ENCODE assay signal across 8 mouse cellular contexts in genomic region chr7:98703365-98703881, GRCm38 (mm10). TPM values are rescaled to one million over a fixed set of nuclear protein-coding genes. Genes with fewer than 3 reads are reported as not detected.
A peak's percentile ranks its signal among the peaks of the same experiment; 100 is the strongest.
DNase-seq lines count a peak whose midpoint lies in the region; ATAC-seq and TF ChIP-seq lines count a peak whose summit lies in the region.

No protein-coding gene starts in this region.

- H3K4me1 ChIP-seq in forebrain, embryonic 14.5 days (ENCODE audit: control insufficient read depth, insufficient read depth, low read length): peaks cover 21% of the 10 kb centered on the region
- peaks cover 18% of the 10 kb centered on the region for H3K4me1 ChIP-seq in intestine, embryonic 14.5 days (replicated peaks; ENCODE audit: control insufficient read depth, insufficient read depth, low read length)
- peaks cover 9% of the 10 kb centered on the region; the same call in 1 of the 2 replicates for H3K4me1 ChIP-seq in lung, postnatal 0 days (ENCODE audit: insufficient read depth, low read depth, low read length)

- TF ChIP-seq CTCF in lung, postnatal 0 days (IDR thresholded peaks at IDR 0.05): no peak

- H3K9ac ChIP-seq in forebrain, embryonic 14.5 days (ENCODE audit: low read length): peak overlapping the region; percentile 95
- H3K9ac ChIP-seq in intestine, embryonic 14.5 days (ENCODE audit: low read length): peak overlapping the region; percentile 96
- H3K9ac ChIP-seq in lung, postnatal 0 days (replicated peaks; ENCODE audit: low read depth): peak overlapping the region; percentile 96

- H3K4me3 ChIP-seq in forebrain, embryonic 14.5 days (ENCODE audit: low read depth, low read length): peak overlapping the region; percentile 96
- peak overlapping the region; percentile 97 for H3K4me3 ChIP-seq in intestine, embryonic 14.5 days (ENCODE audit: low read depth, low read length)
- H3K4me3 ChIP-seq in lung, postnatal 0 days (ENCODE audit: low read depth, low read length): peak overlapping the region; percentile 90

- WGBS in forebrain, embryonic 14.5 days: 0% methylated on average over 33 of the region's 38 CpGs
- under 1% methylated on average over 38 of the region's 38 CpGs for WGBS in intestine, embryonic 14.5 days
- WGBS in lung, postnatal 0 days: under 1% methylated on average over 32 of the region's 38 CpGs

- H3K9me3 ChIP-seq in forebrain, embryonic 14.5 days (replicated peaks; ENCODE audit: control insufficient read depth, low read length): no peaks in the 10 kb centered on the region
- no peaks in the 10 kb centered on the region for H3K9me3 ChIP-seq in intestine, embryonic 14.5 days (ENCODE audit: control insufficient read depth, low read length)
- H3K9me3 ChIP-seq in lung, postnatal 0 days (ENCODE audit: low read length): no peaks in the 10 kb centered on the region

- peak; percentile 38; the same call in 1 of the 2 replicates for ATAC-seq in forebrain, embryonic 14.5 days
- ATAC-seq in intestine, embryonic 14.5 days (replicated peaks; ENCODE audit: low FRiP score, low TSS enrichment, low read depth): peak; percentile 33
- ATAC-seq in lung, postnatal 0 days: no peak

- H3K4me2 ChIP-seq in forebrain, embryonic 14.5 days (ENCODE audit: low read length): peak overlapping the region; percentile 75
- H3K4me2 ChIP-seq in intestine, embryonic 14.5 days (ENCODE audit: low read length): peak overlapping the region; percentile 84
- peak overlapping the region; percentile 78 for H3K4me2 ChIP-seq in lung, postnatal 0 days (replicated peaks; ENCODE audit: low read depth, low read length)

- no peaks in the 10 kb centered on the region for H3K36me3 ChIP-seq in forebrain, embryonic 14.5 days (ENCODE audit: control insufficient read depth, insufficient read depth, low read length)
- no peaks in the 10 kb centered on the region for H3K36me3 ChIP-seq in intestine, embryonic 14.5 days (ENCODE audit: control insufficient read depth, insufficient read depth, low read length)
- H3K36me3 ChIP-seq in lung, postnatal 0 days (ENCODE audit: insufficient read depth, low read length): no peaks in the 10 kb centered on the region

- peak overlapping the region; percentile 68 for H3K27ac ChIP-seq in forebrain, embryonic 14.5 days (ENCODE audit: low read depth, low read length)
- H3K27ac ChIP-seq in intestine, embryonic 14.5 days (ENCODE audit: low read depth): peak overlapping the region; percentile 77
- H3K27ac ChIP-seq in lung, postnatal 0 days (ENCODE audit: low read length): peak overlapping the region; percentile 93

- DNase-seq in 3134 (ENCODE audit: extremely low read depth, insufficient read length, low spot score): peak; percentile 65
- DNase-seq in CD8-positive naive resting alpha-beta T cell, adult 2 months (ENCODE audit: low read depth in 2 of 2, low spot score in 2 of 2): peak; percentile 24 to 39
- peak; percentile 47 for DNase-seq in cerebellum, adult 11 months
- no peak for DNase-seq in forebrain, embryonic 14.5 days (ENCODE audit: low spot score)
- peak; percentile 69 for DNase-seq in intestine, embryonic 14.5 days (ENCODE audit: low spot score)
- DNase-seq in lung, postnatal 0 days (ENCODE audit: low spot score): peak; percentile 66
- peak; percentile 28 for DNase-seq in skeletal muscle tissue, adult 2 months (ENCODE audit: low read depth, low spot score)
- DNase-seq in layer of hippocampus, postnatal 36 days: no peak

- H3K27me3 ChIP-seq in forebrain, embryonic 14.5 days (replicated peaks; ENCODE audit: control insufficient read depth, insufficient read depth, low read length): no peaks in the 10 kb centered on the region
- no peaks in the 10 kb centered on the region for H3K27me3 ChIP-seq in intestine, embryonic 14.5 days (replicated peaks; ENCODE audit: control insufficient read depth, insufficient read depth, low read length)
- no peaks in the 10 kb centered on the region for H3K27me3 ChIP-seq in lung, postnatal 0 days (replicated peaks; ENCODE audit: insufficient read depth, low read length)

- no peak for TF ChIP-seq EP300 in lung, postnatal 0 days (IDR thresholded peaks at IDR 0.05)

RNA-seq across cellular contexts. Expression of gene Thap12, which starts 0.5 kb away (rescaled TPM):
- polyA plus RNA-seq in forebrain, embryonic 14.5 days (2014; fragmentation: Nextera tagmentation; extraction: Ambion mirVana): 42.5 and 48.3 TPM in 2 replicates
- polyA plus RNA-seq in intestine, embryonic 14.5 days (2014; fragmentation: Nextera tagmentation; extraction: Ambion mirVana): 56.5 and 58.8 TPM in 2 replicates
- polyA plus RNA-seq in lung, postnatal 0 days (2015; fragmentation: Nextera tagmentation; extraction: Ambion mirVana): 31.8 and 34.2 TPM in 2 replicates
- total RNA-seq in layer of hippocampus, postnatal 36 days (2021): 10 to 100 TPM; 75.9 to 77.2 TPM

RNA-seq across cellular contexts. Expression of gene Emsy, which starts 46.8 kb away (rescaled TPM):
- polyA plus RNA-seq in forebrain, embryonic 14.5 days (2014; fragmentation: Nextera tagmentation; extraction: Ambion mirVana): 49.4 and 55.7 TPM in 2 replicates
- polyA plus RNA-seq in intestine, embryonic 14.5 days (2014; fragmentation: Nextera tagmentation; extraction: Ambion mirVana): 32.3 and 41.7 TPM in 2 replicates
- polyA plus RNA-seq in lung, postnatal 0 days (2015; fragmentation: Nextera tagmentation; extraction: Ambion mirVana): 8.6 and 10.2 TPM in 2 replicates
- 10 to 100 TPM; 65.7 to 78.1 TPM for total RNA-seq in layer of hippocampus, postnatal 36 days (2021)

Comparison
In these comparisons a context has a peak if more than half of its experiments do, and no peak if none do; other contexts are left out.
1. DNase-seq: peak in 3134 (single experiment), CD8-positive naive resting alpha-beta T cell, adult 2 months (2 of 2), cerebellum, adult 11 months (single experiment), intestine, embryonic 14.5 days (single experiment), lung, postnatal 0 days (single experiment) and skeletal muscle tissue, adult 2 months (single experiment); none in forebrain, embryonic 14.5 days (single experiment) and layer of hippocampus, postnatal 36 days (0 of 2).
2. Peak in every context shown above with its lines, with median percentiles within 50 percentile points of each other: H3K27ac ChIP-seq, H3K4me2 ChIP-seq, H3K4me3 ChIP-seq and H3K9ac ChIP-seq.